Mouse (Mus musculus): ENCODE results near the gene Agfg2. TPM values are rescaled to one million over a fixed set of nuclear protein-coding genes. Genes with fewer than 3 reads are reported as not detected.

Gene Agfg2
- polyA plus RNA-seq, 1 experiment from 2014 or later = 22.8 TPM

GRCm38 (mm10) chr5:137705242-137705641, 20.7 kb upstream of the Agfg2 start:
- Histone ChIP-seq H3K4me1 (replicated peaks) (no peaks in the 10 kb centered on the region), H3K4me3 (replicated peaks) (no peak overlapping the region), H3K9me3 (no peaks in the 10 kb centered on the region), H3K9ac (replicated peaks) (no peak overlapping the region), H3K36me3 (no peaks in the 10 kb centered on the region), H3K27me3 (no peaks in the 10 kb centered on the region), H3K4me2 (no peak overlapping the region), H3K27ac (no peak overlapping the region)
- 46% methylated on average over 6 of the region's 6 CpGs for WGBS
- ATAC-seq (ENCODE audit: insufficient number of reproducible peaks, insufficient read depth, low FRiP score, low TSS enrichment, low read depth) = no peak

GRCm38 (mm10) chr5:137699850-137700249, 15.3 kb upstream of the Agfg2 start:
- Histone ChIP-seq H3K4me1 (replicated peaks) (no peaks in the 10 kb centered on the region), H3K27ac (no peak overlapping the region), H3K36me3 (no peaks in the 10 kb centered on the region), H3K9ac (replicated peaks) (no peak overlapping the region), H3K27me3 (no peaks in the 10 kb centered on the region), H3K9me3 (no peaks in the 10 kb centered on the region), H3K4me2 (no peak overlapping the region), H3K4me3 (replicated peaks) (no peak overlapping the region)
- 55% methylated on average over 2 of the region's 2 CpGs for WGBS
- no peak for ATAC-seq (ENCODE audit: insufficient number of reproducible peaks, insufficient read depth, low FRiP score, low TSS enrichment, low read depth)

GRCm38 (mm10) chr5:137699080-137699479, 14.6 kb upstream of the Agfg2 start:
- Histone ChIP-seq H3K4me3 (replicated peaks) (no peak overlapping the region), H3K4me1 (replicated peaks) (no peaks in the 10 kb centered on the region), H3K9me3 (no peaks in the 10 kb centered on the region), H3K4me2 (no peak overlapping the region), H3K27me3 (no peaks in the 10 kb centered on the region), H3K27ac (no peak overlapping the region), H3K9ac (replicated peaks) (no peak overlapping the region), H3K36me3 (no peaks in the 10 kb centered on the region)
- no peak for ATAC-seq (ENCODE audit: insufficient number of reproducible peaks, insufficient read depth, low FRiP score, low TSS enrichment, low read depth)
- WGBS = 62% methylated on average over 3 of the region's 3 CpGs

- no peak for ATAC-seq (ENCODE audit: insufficient number of reproducible peaks, insufficient read depth, low FRiP score, low TSS enrichment, low read depth)
- H3K4me1 ChIP-seq (replicated peaks) = no peaks in the 10 kb centered on the region
- 82% methylated on average over 4 of the region's 4 CpGs for WGBS
- no peaks in the 10 kb centered on the region for H3K9me3 ChIP-seq
- no peak overlapping the region for H3K4me3 ChIP-seq (replicated peaks)
- H3K36me3 ChIP-seq = no peaks in the 10 kb centered on the region
- H3K9ac ChIP-seq (replicated peaks) = no peak overlapping the region
- H3K4me2 ChIP-seq = no peak overlapping the region
- H3K27ac ChIP-seq = no peak overlapping the region
- H3K27me3 ChIP-seq = no peaks in the 10 kb centered on the region
These were observed 11.4 kb upstream of the Agfg2 start for GRCm38 (mm10) chr5:137695930-137696329.

- Histone ChIP-seq H3K9ac (replicated peaks) (no peak overlapping the region), H3K4me1 (replicated peaks) (no peaks in the 10 kb centered on the region), H3K27me3 (no peaks in the 10 kb centered on the region), H3K27ac (no peak overlapping the region), H3K4me3 (replicated peaks) (no peak overlapping the region), H3K4me2 (no peak overlapping the region), H3K36me3 (no peaks in the 10 kb centered on the region), H3K9me3 (no peaks in the 10 kb centered on the region)
- ATAC-seq (ENCODE audit: insufficient number of reproducible peaks, insufficient read depth, low FRiP score, low TSS enrichment, low read depth) = no peak
- 86% methylated on average over 3 of the region's 3 CpGs for WGBS
These were observed 10.3 kb upstream of the Agfg2 start for GRCm38 (mm10) chr5:137694796-137695195.

GRCm38 (mm10) chr5:137691881-137692280, 7.4 kb upstream of the Agfg2 start:
- Histone ChIP-seq H3K9ac (replicated peaks) (no peak overlapping the region), H3K4me3 (replicated peaks) (no peak overlapping the region), H3K4me2 (no peak overlapping the region), H3K27me3 (no peaks in the 10 kb centered on the region), H3K4me1 (replicated peaks) (no peaks in the 10 kb centered on the region), H3K9me3 (no peaks in the 10 kb centered on the region), H3K27ac (no peak overlapping the region), H3K36me3 (no peaks in the 10 kb centered on the region)
- WGBS = 53% methylated on average over 1 of the region's 1 CpGs
- no peak for ATAC-seq (ENCODE audit: insufficient number of reproducible peaks, insufficient read depth, low FRiP score, low TSS enrichment, low read depth)

- Histone ChIP-seq H3K27ac (no peak overlapping the region), H3K4me3 (replicated peaks) (no peak overlapping the region), H3K4me2 (no peak overlapping the region), H3K36me3 (no peaks in the 10 kb centered on the region), H3K9ac (replicated peaks) (no peak overlapping the region), H3K9me3 (no peaks in the 10 kb centered on the region), H3K4me1 (replicated peaks) (no peaks in the 10 kb centered on the region), H3K27me3 (no peaks in the 10 kb centered on the region)
- 66% methylated on average over 9 of the region's 9 CpGs for WGBS
- no peak for ATAC-seq (ENCODE audit: insufficient number of reproducible peaks, insufficient read depth, low FRiP score, low TSS enrichment, low read depth)
These were observed 6.0 kb upstream of the Agfg2 start for GRCm38 (mm10) chr5:137690531-137690930.

GRCm38 (mm10) chr5:137689974-137690373, 5.4 kb upstream of the Agfg2 start:
- Histone ChIP-seq H3K9ac (replicated peaks) (no peak overlapping the region), H3K4me3 (replicated peaks) (no peak overlapping the region), H3K4me2 (no peak overlapping the region), H3K9me3 (no peaks in the 10 kb centered on the region), H3K4me1 (replicated peaks) (no peaks in the 10 kb centered on the region), H3K36me3 (no peaks in the 10 kb centered on the region), H3K27me3 (no peaks in the 10 kb centered on the region), H3K27ac (no peak overlapping the region)
- WGBS = 87% methylated on average over 3 of the region's 3 CpGs
- no peak for ATAC-seq (ENCODE audit: insufficient number of reproducible peaks, insufficient read depth, low FRiP score, low TSS enrichment, low read depth)

- H3K27me3 ChIP-seq = no peaks in the 10 kb centered on the region
- no peak overlapping the region for H3K4me2 ChIP-seq
- H3K4me1 ChIP-seq (replicated peaks) = peaks cover 13% of the 10 kb centered on the region
- ATAC-seq (ENCODE audit: insufficient number of reproducible peaks, insufficient read depth, low FRiP score, low TSS enrichment, low read depth) = no peak
- WGBS = 87% methylated on average over 6 of the region's 6 CpGs
- H3K36me3 ChIP-seq = 0 out of 2 replicates have a peak, but pooled peaks cover 4% of the 10 kb centered on the region
- H3K9me3 ChIP-seq = no peaks in the 10 kb centered on the region
- H3K4me3 ChIP-seq (replicated peaks) = no peak overlapping the region
- no peak overlapping the region for H3K27ac ChIP-seq
- no peak overlapping the region for H3K9ac ChIP-seq (replicated peaks)
These were observed 1.7 kb upstream of the Agfg2 start for GRCm38 (mm10) chr5:137686127-137686790.

- H3K36me3 ChIP-seq = 0 out of 2 replicates have a peak, but pooled peaks cover 6% of the 10 kb centered on the region
- no peaks in the 10 kb centered on the region for H3K9me3 ChIP-seq
- H3K4me3 ChIP-seq (replicated peaks) = no peak overlapping the region
- no peak overlapping the region for H3K9ac ChIP-seq (replicated peaks)
- no peak overlapping the region for H3K27ac ChIP-seq
- WGBS = 97% methylated on average over 3 of the region's 3 CpGs
- no peak for ATAC-seq (ENCODE audit: insufficient number of reproducible peaks, insufficient read depth, low FRiP score, low TSS enrichment, low read depth)
- no peaks in the 10 kb centered on the region for H3K27me3 ChIP-seq
- H3K4me1 ChIP-seq (replicated peaks) = peaks cover 13% of the 10 kb centered on the region
- H3K4me2 ChIP-seq = no peak overlapping the region
These were observed 1.1 kb upstream of the Agfg2 start for GRCm38 (mm10) chr5:137685653-137686052.

- 15% methylated on average over 28 of the region's 28 CpGs for WGBS
- Histone ChIP-seq H3K27me3 (no peaks in the 10 kb centered on the region), H3K4me2 (peak overlapping the region; percentile 83), H3K9me3 (no peaks in the 10 kb centered on the region), H3K9ac (replicated peaks) (peak overlapping the region; percentile 69), H3K36me3 (0 out of 2 replicates have a peak, but pooled peaks cover 10% of the 10 kb centered on the region), H3K4me1 (replicated peaks) (peaks cover 13% of the 10 kb centered on the region), H3K27ac (peak overlapping the region; percentile 72; the same call in 1 of the 2 replicates), H3K4me3 (replicated peaks) (peak overlapping the region; percentile 69)
- no peak for ATAC-seq (ENCODE audit: insufficient number of reproducible peaks, insufficient read depth, low FRiP score, low TSS enrichment, low read depth)
These were observed 885 bp downstream of the Agfg2 start for GRCm38 (mm10) chr5:137683388-137684293.

Data from limb, embryonic 12.5 days (tissue).